Mouse (Mus musculus): ENCODE results near the gene Trp73. TPM values are rescaled to one million over a fixed set of nuclear protein-coding genes. Genes with fewer than 3 reads are reported as not detected.

Gene Trp73
- total RNA-seq, 2 experiments from 2014 or later: 0.48 to 0.95 TPM

DNA sequence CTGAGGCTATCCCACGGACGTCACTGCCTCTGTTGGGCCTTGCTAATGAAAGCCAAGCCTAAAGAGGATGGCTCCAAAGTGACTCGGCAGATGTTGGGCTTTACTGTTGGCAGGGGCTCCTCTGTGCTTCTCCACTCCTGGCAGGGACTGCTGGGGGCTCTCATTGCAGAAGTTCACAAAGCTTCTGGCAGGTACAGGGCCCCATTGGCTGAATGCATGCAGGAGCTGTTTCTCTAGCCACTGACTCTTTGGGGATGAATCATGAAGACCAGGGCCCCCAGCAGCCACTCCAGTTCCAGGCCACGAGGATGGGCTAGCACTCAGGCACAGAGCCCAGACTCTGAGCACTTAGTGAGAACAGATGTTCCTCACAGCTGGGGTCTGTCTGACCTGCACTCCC, 82.3 kb downstream of the Trp73 start:
- no peak for DNase-seq (ENCODE audit: low spot score in 2 of 2)
- intact Hi-C loops (cut with DNase I): no loop called here

DNA sequence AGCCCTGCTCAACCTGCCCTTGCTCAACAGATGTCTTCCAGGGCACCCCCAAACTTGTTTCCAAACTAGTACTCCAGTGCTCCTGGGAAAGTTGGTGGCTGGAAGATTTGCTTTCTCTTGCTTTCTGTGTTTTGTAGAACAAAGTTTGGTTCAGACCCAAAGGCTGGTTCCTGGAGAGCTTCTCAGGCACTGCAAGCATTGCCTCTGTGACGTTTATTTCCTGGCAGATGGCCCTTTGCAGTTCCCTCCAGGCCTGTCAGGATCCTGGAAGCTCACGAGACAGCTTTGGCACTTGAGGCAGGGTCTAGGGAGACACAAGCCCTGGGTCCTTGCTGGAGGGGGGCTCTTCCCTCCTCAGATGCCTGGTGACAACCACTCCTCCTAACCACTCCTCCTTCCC, 83.3 kb downstream of the Trp73 start:
- intact Hi-C loops (cut with DNase I): no loop called here
- no peak for DNase-seq (ENCODE audit: low spot score in 2 of 2)

DNA sequence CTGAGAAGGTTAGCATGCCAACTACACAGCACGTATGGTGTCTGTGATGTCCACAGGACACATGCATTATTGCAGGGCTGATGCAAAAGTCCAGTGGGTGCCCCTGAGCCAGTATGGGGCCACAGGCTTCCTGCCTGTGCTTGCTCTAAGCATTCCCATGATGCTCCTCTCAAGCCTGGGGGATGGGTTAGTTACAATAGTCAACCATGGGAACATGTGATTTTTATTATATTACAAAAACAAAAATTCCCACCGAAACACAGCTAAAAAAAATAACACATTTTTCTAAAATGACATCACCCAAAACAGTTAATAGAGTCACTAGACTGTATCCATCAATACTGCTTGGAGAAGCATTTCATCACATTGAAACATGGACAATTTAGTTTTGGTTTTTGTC, 84.0 kb downstream of the Trp73 start:
- no peak for DNase-seq (ENCODE audit: low spot score in 2 of 2)
- intact Hi-C loops (cut with DNase I): no loop called here

DNA sequence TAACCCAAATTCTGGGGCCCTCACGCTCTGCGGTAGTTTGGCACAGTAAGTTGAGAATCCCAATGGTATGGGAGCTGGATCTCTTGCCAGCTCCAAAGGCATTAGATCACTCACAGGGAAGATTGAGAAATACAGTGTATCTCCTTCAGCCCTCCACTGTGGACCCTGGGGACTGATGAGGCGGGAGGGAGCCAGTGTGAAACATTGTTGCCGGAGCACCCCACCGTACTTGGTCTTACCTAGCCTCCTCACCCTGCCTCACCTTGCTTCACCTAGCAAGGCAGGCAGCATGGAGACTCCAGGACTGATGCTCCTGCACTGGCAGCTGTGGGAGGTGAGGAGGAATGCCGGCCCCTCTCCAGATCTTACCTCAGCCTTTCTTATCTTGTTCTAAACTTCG, 84.5 kb downstream of the Trp73 start:
- intact Hi-C loops (cut with DNase I): no loop called here
- DNase-seq (ENCODE audit: low spot score in 2 of 2): no peak

DNA sequence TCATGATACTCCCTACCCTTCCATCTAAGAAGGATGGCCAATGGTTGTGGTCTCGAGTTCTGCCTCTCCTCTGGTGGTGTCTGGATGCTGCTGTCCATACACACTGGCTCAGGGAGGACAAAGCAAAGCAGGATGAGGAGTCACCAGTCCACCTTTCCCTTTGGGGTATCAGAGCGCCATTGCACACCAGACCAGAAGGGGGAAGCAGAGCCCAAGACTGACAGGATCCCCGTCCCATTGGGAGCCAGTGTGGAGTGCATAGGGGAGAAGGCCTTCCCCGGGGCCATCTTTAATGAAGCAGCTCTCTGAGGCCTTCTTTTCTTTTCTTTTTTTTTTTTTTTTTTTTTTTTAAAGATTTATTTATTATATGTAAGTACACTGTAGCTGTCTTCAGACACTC, 86.9 kb downstream of the Trp73 start:
- DNase-seq (ENCODE audit: low spot score in 2 of 2): no peak
- intact Hi-C loops (cut with DNase I): no loop called here

DNA sequence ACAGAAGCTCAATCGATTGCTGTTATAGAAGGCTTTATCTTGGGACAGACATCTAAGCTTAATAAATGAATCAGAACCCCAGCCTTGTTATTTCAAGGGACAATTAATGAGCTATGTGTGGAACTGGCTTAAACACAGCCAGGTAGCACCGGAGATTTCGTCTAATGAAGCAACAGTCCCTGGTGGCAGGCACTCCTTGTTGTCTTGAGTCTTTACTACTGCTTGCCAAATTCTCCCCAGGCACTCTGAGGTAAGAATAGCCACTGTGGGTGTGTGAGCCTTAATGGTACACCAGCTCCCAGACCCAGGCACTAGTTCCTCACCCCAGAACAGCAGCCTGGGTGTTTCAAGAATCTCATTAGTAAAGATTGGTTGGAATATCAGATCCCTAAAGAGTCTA, 88.6 kb downstream of the Trp73 start:
- intact Hi-C loops (cut with DNase I): no loop called here
- DNase-seq (ENCODE audit: low spot score in 2 of 2): peak in 1 of 2 experiments; percentile 44

DNA sequence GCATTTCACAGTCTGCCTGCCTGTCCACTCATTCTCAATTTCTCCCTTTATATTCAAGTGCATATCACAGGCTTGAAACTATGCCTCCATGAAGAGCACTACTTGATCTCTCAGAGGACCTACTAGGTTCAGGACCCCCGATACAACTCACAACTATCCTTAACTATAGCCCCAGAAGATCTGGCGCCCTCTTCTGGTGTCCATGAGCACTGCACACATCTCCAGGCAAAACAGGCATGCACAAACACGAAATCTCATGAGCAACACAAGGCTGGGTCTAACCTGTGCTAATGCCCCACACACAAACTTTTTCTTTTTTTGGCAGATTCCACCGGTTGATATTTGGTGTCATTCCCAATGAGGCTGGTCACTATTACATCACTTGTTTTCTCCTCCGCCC, 94.2 kb downstream of the Trp73 start:
- intact Hi-C loops (cut with DNase I): no loop called here
- DNase-seq (ENCODE audit: low spot score in 2 of 2): no peak

DNA sequence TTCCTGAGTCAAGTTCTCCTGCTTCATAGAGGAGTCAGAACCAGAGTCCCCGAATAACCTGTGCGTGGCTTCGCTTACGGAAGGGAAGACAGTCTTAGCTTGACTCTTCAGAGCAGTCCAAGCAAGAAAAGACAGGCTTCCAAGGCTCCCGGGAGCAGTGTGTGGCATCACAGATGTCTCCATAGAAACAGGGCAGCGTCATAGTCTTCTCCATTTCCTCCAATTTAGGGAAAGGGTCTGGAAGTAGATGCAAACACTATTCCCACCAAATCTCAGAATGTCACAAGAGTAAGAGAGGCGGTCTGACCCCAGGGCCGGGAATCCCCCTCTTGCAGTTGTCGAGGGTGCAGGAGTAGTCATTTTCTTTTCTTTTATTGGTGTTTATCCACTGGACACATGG, 97.4 kb downstream of the Trp73 start, which contains the start of gene Ccdc27:
TSS of gene Ccdc27 (minus strand) at position 101 of the 400 bp plus-strand sequence.
- intact Hi-C loops (cut with DNase I): no loop called here
- DNase-seq (ENCODE audit: low spot score in 2 of 2): no peak

DNA sequence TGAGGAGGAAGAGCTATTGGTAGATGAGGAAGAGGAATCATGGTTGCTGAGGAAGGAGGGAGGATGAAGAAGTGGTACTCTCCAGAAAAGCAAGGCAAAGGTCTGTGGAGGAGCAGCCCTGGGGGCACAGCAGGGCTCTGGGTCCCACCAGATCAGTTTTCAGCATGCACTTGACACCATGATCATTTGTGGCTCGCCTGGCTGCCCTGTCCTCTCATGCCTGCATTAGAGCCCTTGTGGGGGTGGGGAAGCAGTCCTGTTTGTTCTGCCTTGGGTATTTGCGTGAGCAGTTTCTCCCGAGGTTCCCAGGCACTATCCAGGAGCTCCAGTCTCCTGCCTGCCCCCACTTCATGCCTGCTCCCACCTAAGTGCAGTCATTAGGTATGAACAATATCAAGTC, 102.9 kb downstream of the Trp73 start:
- intact Hi-C loops (cut with DNase I): no loop called here
- no peak for DNase-seq (ENCODE audit: low spot score in 2 of 2)

DNA sequence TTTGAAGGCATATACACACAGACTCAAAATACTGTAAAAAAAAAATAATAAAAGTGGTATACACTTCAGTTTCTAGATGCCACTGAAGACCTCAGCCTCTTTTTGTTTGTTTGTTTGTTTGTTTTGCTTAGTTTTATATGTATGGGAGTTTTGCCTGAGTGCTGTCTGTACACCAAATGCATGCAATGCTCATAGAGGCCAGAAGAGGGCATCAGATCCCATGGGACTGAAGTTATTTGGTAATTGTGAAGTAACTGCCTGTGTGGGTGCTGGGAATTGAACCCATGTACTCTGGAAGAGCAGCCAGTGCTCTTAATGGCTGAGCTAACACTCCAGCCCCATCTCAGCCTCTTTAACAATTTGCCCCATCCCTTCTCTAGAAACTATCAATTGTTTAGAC, 111.4 kb downstream of the Trp73 start:
- DNase-seq (ENCODE audit: low spot score in 2 of 2): no peak
- intact Hi-C loops (cut with DNase I): no loop called here

DNA sequence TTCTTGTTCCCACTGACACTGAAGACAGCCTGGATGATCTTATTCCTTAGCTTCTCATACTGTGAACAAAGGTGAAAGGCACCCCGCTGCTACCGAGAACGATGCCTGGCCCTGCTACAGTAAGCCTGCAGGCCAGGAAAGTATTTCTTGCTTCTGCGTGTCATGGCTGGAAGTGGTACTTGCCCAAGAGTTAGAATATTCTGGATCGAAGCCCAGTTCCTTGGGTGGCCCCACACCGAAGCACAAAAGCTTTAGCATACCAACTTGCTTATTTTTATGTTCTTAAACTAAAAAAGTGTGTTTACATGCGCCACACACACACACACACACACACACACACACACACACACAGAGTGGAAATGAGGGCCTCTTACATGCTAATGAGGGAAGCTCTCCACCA, 111.9 kb downstream of the Trp73 start:
- intact Hi-C loops (cut with DNase I): no loop called here
- DNase-seq (ENCODE audit: low spot score in 2 of 2): no peak

DNA sequence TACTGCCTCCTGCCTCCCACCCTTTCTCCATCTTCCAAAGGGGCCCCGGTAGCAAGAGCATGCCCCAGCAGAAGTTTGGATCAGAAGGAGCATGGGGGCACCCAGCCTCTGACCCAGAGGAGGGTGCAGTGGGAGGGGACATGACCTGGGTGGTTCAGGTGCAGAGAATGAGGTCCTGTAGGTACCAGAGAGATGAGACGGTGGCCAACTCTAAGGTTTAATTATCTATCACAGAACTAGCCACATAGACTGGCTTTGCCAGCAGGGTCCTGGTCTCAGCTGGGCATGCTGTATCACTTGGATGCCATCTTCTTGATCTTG, 113.6 kb downstream of the Trp73 start:
- no peak for DNase-seq (ENCODE audit: low spot score in 2 of 2)
- intact Hi-C loops (cut with DNase I): no loop called here

DNA sequence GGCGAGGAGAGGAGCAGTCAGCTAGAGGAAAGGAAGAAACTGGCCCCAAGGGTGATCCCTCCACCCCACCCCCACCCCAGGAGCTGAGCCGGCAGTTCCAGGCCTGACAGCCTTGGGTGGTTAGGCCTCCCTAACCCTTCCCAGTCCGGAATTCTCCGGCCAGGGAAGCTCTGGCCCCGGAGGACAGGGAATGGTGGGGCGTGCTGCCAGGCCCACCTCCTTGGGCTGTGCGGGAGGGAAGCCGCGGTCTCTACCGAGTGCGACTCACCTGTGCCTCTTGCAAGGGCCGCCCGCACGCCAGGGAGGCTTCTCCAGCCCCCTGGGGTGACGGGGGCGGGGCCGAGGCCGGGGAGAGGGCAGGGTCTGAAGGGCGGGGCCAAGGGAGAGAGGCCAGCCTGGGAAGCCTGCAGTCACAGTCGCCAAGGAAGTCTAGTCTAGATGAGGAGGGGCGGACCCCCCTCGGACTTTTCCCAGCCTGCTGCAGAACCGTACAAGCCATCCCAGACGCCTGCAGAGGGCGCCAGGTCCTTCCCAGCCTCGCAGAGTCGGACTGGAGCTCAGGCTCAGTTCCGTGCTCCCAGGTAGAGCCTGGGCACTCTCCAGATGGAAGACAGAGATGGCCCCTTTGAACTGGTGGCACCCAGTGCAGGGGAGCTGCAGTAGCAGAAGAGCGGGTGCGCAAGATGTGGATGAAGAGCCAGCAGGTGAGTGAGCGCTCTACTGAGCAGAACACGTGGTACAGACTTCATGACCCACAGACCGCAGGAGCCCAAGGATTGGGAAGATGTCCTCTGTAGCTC, 114.2 kb downstream of the Trp73 start, which contains the start of gene Smim1:
TSS of gene Smim1 (minus strand) at position 590 of the 800 bp plus-strand sequence.
- DNase-seq (ENCODE audit: low spot score in 2 of 2): peak; percentile 73 to 74
- intact Hi-C loops (cut with DNase I): no loop called here

DNA sequence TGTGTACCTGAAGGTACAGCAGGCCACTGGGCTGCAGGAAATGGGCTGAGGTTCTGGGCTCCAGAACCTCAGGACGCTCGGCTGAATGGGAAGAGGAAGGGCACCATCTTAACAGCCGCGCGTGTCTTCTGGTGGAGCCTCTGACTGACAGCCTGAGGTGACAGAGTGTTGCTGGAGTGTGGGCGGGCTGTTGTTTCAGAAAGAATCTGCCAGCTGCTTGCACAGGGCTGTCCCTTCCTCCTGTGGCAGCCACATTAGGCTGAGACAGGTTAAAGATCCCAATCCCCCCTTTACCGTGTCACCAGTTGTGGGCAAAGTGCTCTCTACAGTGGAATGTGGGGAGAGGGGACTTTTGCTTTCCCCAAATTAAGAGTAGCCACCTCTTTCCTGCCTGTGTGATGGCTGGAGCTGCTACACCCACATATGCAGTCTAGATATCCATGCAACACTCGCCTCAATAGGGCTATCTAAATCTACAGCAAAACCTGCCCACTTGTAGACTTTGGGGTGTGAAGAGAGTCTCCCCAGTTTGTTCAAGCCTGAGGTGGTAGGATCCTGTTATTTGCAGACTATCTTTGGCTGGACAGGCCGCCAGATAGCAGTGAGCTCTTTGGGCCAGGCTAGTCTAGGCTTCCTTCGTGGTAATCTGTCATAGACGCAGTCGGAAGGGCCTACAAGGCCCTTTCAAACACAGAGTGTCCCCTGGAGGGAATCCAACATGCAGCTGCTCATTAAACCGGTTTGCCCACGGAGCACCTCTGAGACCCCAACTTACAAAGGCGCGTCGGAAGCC, 115.1 kb downstream of the Trp73 start:
- peak in 1 of 2 experiments; percentile 55 for DNase-seq (ENCODE audit: low spot score in 2 of 2)
- intact Hi-C loops (cut with DNase I): loop anchor here (5.0 kb wide), 1 partner anchor 132 kb away; no protein-coding TSS in a partner anchor

DNA sequence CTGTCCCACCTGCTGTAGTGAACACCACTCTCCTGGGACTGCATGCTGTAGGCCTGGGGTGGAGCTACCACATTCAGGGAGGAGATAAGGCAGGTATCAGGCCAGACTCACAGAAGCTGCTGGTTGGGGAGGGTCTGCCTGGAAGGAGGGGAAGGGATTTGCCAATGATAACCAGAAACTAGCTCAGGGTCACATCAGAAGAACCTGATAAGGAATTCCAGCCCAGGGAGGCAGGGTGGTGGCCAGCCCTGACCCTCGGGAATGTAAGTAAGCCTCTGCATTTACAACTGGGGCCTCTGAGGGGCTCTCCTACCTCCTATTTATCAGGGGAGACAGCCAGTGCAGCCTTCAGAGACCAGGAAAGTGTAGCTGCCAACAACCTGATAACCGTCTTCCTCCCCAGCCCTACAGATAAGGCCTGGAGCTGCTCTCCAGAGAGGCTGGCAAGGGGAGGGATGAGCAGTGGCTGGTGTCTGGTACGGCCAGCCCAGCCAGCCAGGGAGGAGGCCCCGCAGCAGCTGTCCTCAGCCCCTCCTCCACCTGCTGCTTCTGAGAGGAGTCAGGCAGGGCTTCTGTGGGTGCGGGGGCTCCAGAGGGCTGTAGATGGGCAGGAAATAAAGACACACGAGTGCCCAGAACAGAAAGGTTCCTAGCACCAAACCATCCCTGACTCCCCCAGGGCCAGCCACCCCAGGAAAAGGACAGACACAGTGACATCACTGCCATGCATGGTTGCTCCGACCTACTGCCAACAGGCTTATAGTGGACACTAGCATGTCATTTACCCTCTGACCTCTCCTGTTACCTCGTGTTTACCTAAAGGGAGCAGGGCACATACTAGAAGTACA, 116.0 kb downstream of the Trp73 start:
- peak in 1 of 2 experiments; percentile 55 for DNase-seq (ENCODE audit: low spot score in 2 of 2)
- intact Hi-C loops (cut with DNase I): loop anchor here (5.0 kb wide), 1 partner anchor 133 kb away; no protein-coding TSS in a partner anchor

DNA sequence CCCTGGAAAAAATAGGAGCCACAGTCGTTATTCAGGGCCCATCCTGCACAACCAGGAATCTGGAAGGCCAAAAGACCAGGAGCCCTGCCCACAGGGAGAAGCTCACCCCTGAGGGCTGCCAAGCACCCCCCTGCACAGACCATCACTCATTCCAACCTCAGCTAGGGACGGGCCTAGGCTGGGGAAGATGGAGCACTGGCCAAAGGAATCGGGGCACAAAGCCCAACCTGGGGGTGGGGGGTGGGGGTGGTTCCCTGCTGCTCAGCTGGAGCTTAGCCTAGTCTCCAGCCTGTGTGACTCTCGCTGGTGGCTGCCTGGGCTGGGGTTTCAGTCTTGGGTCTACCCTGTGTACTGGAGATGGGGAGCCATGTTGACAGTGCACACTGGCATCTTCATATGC, 117.2 kb downstream of the Trp73 start:
- intact Hi-C loops (cut with DNase I): loop anchor here (5.0 kb wide), 1 partner anchor 134 kb away; no protein-coding TSS in a partner anchor
- no peak for DNase-seq (ENCODE audit: low spot score in 2 of 2)

DNA sequence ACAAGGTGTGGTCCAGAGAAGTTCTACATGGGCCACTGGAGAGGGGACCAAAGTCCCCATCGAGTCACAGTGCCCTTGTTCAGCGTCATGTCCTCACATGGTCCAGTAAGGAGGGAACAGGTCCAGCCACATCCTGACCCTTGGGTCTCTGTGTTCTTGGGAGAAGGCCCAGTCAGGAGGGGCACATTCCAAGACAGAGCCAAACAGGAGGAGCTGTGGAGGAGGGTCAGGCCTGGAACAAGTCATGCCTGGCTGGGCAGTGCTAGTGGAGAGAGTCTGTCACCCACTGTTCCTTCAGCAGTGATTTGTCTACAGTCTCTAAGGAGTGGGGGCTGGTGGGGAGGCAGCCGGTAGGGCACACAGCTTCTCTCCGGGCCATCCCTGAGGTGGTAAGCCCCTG, 117.6 kb downstream of the Trp73 start:
- intact Hi-C loops (cut with DNase I): loop anchor here (5.0 kb wide), 1 partner anchor 135 kb away; no protein-coding TSS in a partner anchor

DNA sequence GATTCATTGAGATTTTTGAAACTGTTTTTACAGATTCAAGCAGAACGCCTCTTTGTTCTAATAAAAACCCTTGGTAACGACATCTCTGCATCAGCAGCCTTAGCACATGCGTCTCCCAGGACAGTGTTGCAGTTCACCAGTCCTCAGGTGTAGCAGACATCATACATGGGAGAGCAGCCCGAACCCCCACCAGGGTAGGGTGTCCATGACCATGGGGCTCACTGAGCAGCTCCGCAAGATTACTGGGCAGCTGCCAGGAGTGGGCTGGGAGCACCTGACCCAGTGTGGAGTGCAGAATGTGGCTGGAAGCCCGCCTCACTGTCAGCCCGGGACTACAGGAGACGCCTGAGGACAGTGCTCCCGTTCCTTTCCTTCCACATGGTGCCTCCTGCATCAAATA, 118.6 kb downstream of the Trp73 start:
- DNase-seq (ENCODE audit: low spot score in 2 of 2): no peak
- intact Hi-C loops (cut with DNase I): loop anchor here (5.0 kb wide), 1 partner anchor 136 kb away; no protein-coding TSS in a partner anchor

More for the DNA sequence above, 117.6 kb downstream of the Trp73 start:
- DNase-seq (ENCODE audit: low spot score in 2 of 2): peak in 1 of 2 experiments; percentile 58

DNA sequence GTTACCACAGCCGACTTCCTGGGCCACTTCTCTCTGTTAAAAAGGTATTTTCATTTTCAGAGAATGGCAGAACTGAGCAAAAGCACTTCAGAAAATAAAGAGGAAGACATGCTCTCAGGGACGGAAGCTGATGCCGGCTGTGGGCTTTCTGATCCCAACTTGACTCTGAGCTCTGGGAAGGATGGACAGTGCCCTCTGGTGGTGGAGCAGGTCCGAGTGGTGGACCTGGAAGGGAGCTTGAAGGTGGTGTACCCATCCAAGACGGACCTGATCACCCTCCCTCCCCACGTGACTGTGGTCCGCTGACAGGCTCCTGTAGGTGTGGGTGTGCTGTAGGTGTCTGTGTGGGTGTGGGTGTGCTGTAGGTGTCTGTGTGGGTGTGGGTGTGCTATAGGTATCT, 120.4 kb downstream of the Trp73 start:
- intact Hi-C loops (cut with DNase I): no loop called here
- DNase-seq (ENCODE audit: low spot score in 2 of 2): peak; percentile 49 to 61

DNA sequence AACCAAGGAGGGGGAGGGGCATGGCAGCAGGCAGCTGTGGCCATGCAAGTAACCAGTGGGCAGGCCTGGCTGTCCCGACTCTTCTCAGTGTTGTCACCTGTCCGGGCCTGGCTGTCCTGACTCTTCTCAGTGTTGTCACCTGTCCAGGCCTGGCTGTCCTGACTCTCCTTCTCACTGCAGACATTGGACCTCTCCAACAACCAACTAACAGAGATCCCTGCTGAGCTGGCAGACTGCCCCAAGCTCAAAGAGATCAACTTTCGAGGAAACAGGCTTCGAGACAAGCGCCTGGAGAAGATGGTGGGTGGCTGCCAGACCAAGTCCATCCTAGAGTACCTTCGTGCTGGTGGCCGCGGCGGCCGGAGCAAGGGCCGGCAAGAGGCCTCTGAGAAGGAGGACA, 124.5 kb downstream of the Trp73 start:
- intact Hi-C loops (cut with DNase I): no loop called here
- no peak for DNase-seq (ENCODE audit: low spot score in 2 of 2)

All from left cerebral cortex, postnatal 14 days (tissue).